Mouse (Mus musculus) bone marrow macrophage, adult 2 months (primary cell): ENCODE data around the gene Msl2.

Experiments used
- CTCF ChIP-seq: IDR thresholded peaks from 2 replicates; pipeline ENCODE4 v1.5.1; 2012; ENCODE audit warnings: low read depth, mild to moderate bottlenecking, low read length, moderate library complexity
- POLR2A ChIP-seq: IDR thresholded peaks from 2 replicates; pipeline ENCODE4 v1.6.1; 2012; ENCODE audit warnings: mild to moderate bottlenecking, low read depth, low read length, borderline replicate concordance

DNA sequence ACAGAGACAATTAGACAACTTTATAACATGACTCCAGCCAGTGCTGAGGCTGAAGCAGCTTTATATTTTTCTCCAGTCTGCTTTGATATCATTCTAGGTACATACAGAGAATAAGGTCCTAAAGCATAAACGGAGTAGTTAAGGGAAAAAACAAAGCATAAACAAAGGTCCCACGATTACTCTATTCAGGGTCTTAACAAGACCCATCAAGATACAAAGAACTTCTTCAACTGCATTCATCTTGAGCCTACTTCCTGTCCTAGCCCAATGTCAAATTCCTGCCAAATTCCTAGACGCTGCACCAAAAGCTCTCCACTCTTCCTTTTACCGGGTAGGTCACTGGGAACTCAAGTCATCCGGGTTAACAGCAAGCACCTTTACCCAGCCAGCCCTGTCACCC is 32.4 kb upstream of the Msl2 start:
- TF ChIP-seq CTCF = no peak
- TF ChIP-seq POLR2A = no peak
